Mouse (Mus musculus): ENCODE results near the gene Casq2.

- TF ChIP-seq SRF (IDR thresholded peaks at IDR 0.05; ENCODE audit: control insufficient read depth, insufficient read length, low read depth): no peak
- TF ChIP-seq POLR2A (IDR thresholded peaks at IDR 0.05; ENCODE audit: insufficient read length, low read depth): no peak
- TF ChIP-seq MAX (IDR thresholded peaks at IDR 0.05; ENCODE audit: low read depth): no peak
- TF ChIP-seq MYOG (IDR thresholded peaks at IDR 0.05; ENCODE audit: control insufficient read depth in 1 of 3, insufficient read depth in 1 of 3, insufficient read length in 2 of 3, low read depth in 2 of 3): no peak
- TF ChIP-seq TCF12 (IDR thresholded peaks at IDR 0.05; ENCODE audit: insufficient read depth, poor library complexity, severe bottlenecking): no peak
- no peak for TF ChIP-seq MYOD1 (IDR thresholded peaks at IDR 0.05; ENCODE audit: control insufficient read depth in 1 of 3, insufficient read length in 2 of 3, low read depth in 2 of 3)
- TF ChIP-seq CEBPB (IDR thresholded peaks at IDR 0.05; ENCODE audit: insufficient read depth, poor library complexity, severe bottlenecking): no peak
- TF ChIP-seq USF1 (IDR thresholded peaks at IDR 0.05; ENCODE audit: low read depth): no peak
- TF ChIP-seq POLR2AphosphoS2 (IDR thresholded peaks at IDR 0.05; ENCODE audit: insufficient read length, low read depth): no peak
- no peak for TF ChIP-seq TCF3 (IDR thresholded peaks at IDR 0.05; ENCODE audit: insufficient read length, low read depth)
- no peak for TF ChIP-seq E2F4 (IDR thresholded peaks at IDR 0.05; ENCODE audit: insufficient read depth)
Observed at GRCm38 (mm10) chr3:102138899-102139298, 52.7 kb downstream of the Casq2 start.

Measured in myocyte (in vitro differentiated cells).